Mouse (Mus musculus) liver, embryonic 16.5 days (tissue): ENCODE data around the gene Elmsan1. TPM values are rescaled to one million over a fixed set of nuclear protein-coding genes. Genes with fewer than 3 reads are reported as not detected.
A peak's percentile ranks its signal among the peaks of the same experiment; 100 is the strongest.

Source experiments
- ATAC-seq: fragments of 200-750 bp; cut with Nextera tagmentation; 2 replicates; pipeline ENCODE4 v1.8.0; 2017; ENCODE audit warnings: low read depth, mild to moderate bottlenecking, moderate number of reproducible peaks, moderate library complexity
- H3K27ac ChIP-seq: fragments of 300-500 bp; sonication (generic); 2 replicates; pipeline ENCODE4 v1.5.1; 2014; ENCODE audit warnings: mild to moderate bottlenecking, low read length
- H3K27me3 ChIP-seq: fragments of 300-500 bp; sonication (generic); 2 replicates; pipeline ENCODE4 v1.6.1; 2014; ENCODE audit warnings: low read depth, low read length, mixed read lengths; ENCODE audit not compliant: control insufficient read depth, insufficient read depth
- H3K36me3 ChIP-seq: fragments of 300-500 bp; sonication (generic); 2 replicates; pipeline ENCODE4 v1.6.1; 2014; ENCODE audit warnings: mild to moderate bottlenecking; ENCODE audit not compliant: control insufficient read depth, insufficient read depth
- H3K4me1 ChIP-seq: fragments of 300-500 bp; sonication (generic); 2 replicates; pipeline ENCODE4 v1.6.1; 2014; ENCODE audit warnings: low read depth, low read length, mixed read lengths; ENCODE audit not compliant: control insufficient read depth
- H3K4me2 ChIP-seq: fragments of 300-500 bp; sonication (generic); 2 replicates; pipeline ENCODE4 v1.6.1; 2014; ENCODE audit warnings: low read depth, low read length, mixed read lengths
- H3K4me3 ChIP-seq: fragments of 300-500 bp; sonication (generic); 2 replicates; pipeline ENCODE4 v1.5.1; 2014; ENCODE audit warnings: low read depth, mild to moderate bottlenecking, low read length
- H3K9ac ChIP-seq: fragments of 300-500 bp; sonication (generic); 2 replicates; pipeline ENCODE4 v1.6.1; 2014; ENCODE audit warnings: low read depth, low read length
- H3K9me3 ChIP-seq: fragments of 300-500 bp; sonication (generic); replicated peaks from 2 replicates; pipeline ENCODE4 v1.6.1; 2016; ENCODE audit warnings: low read length; ENCODE audit not compliant: control insufficient read depth
- WGBS: fragments of 180-500 bp; shearing (Covaris S2); extraction: QIAGEN DNeasy Blood & Tissue Kit; methylation state at CpG from one replicate; pipeline ENCODE4 v1.1.7; 2014; ENCODE audit not compliant: insufficient replicate concordance; 5-methylcytosine and 5-hydroxymethylcytosine counted together
- polyA plus RNA-seq: library from polyadenylated mRNA; unstranded; fragments of >200 nt; fragmentation: Nextera tagmentation; extraction: Ambion mirVana; gene quantifications from 2 replicates; pipeline ENCODE4 v1.2.1, GENCODE M21; 2015

Elmsan1 gene
- polyA plus RNA-seq, 1 experiment from 2014 or later, result 7.8 TPM

DNA sequence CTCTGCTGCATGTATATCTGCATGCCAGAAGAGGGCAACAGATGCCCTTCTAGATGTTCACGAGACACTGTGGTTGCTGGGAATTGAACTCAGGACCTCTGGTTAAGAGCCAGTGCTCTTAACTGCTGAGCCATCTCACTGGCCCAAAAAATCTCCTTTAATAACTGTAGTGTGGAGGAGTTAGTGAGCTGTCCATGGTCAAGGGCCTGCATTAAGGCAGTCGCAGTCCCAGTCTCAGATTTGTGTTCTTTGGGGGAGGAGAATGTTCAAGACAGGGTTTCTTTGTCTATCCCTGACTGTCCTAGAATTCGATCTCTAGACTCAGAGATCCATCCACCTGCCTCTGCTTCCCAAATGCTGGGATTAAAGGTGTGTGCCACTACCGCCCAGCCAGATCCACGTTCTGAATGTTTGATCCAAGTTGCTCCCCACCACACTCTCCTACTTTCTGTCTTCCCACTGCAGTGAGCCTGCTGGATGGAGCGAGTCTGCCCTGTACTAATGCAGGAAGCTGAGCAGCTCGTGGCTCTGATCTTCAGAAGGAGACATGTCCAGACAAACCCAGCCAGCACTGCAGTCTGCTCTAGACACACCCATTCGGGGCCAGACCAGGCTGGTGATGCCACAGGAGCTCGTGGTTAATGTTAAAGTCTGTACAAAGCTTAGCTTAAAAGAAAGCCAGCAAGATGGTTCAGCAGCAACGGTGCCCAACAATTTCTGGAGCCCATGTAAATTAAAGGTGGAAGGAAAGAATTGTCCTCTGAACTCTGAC is 17.5 kb upstream of the Elmsan1 start:
- Histone ChIP-seq H3K4me2 (no peak overlapping the region), H3K4me3 (no peak overlapping the region), H3K4me1 (peaks cover 12% of the 10 kb centered on the region), H3K27ac (no peak overlapping the region), H3K9ac (no peak overlapping the region), H3K36me3 (no peaks in the 10 kb centered on the region), H3K9me3 (no peaks in the 10 kb centered on the region), H3K27me3 (no peaks in the 10 kb centered on the region)
- no peak for ATAC-seq
- 60% methylated on average over 10 of the region's 10 CpGs for WGBS

DNA sequence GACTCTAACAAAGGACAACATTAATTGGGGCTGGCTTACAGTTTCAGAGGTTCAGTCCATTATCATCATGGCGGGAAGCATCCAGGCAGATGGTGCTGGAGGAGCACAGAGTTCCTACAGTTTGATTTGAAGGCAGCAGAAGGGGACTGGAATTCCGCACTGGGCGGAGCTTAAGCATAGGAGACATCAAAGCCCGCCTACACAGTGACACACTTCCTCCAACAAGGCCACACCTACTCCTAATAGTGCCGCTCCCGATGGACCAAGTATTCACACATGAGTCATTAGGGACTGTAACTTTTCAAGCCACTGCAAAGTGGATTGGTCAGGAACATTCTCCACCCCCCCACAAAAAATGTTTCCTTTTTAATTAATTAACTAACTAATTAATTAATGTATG is 16.9 kb upstream of the Elmsan1 start:
- H3K9me3 ChIP-seq, result no peaks in the 10 kb centered on the region
- no peak overlapping the region for H3K9ac ChIP-seq
- WGBS, result 82% methylated on average over 6 of the region's 6 CpGs
- no peaks in the 10 kb centered on the region for H3K36me3 ChIP-seq
- H3K27ac ChIP-seq, result no peak overlapping the region
- H3K4me1 ChIP-seq, result peaks cover 12% of the 10 kb centered on the region
- no peaks in the 10 kb centered on the region for H3K27me3 ChIP-seq
- H3K4me3 ChIP-seq, result no peak overlapping the region
- no peak overlapping the region for H3K4me2 ChIP-seq
- no peak for ATAC-seq

- ATAC-seq, result 0 out of 2 replicates have a peak, but pooled peaks have one; percentile 21
- Histone ChIP-seq H3K27ac (no peak overlapping the region), H3K9me3 (no peaks in the 10 kb centered on the region), H3K9ac (no peak overlapping the region), H3K36me3 (no peaks in the 10 kb centered on the region), H3K4me3 (no peak overlapping the region), H3K27me3 (no peaks in the 10 kb centered on the region), H3K4me2 (no peak overlapping the region), H3K4me1 (peaks cover 12% of the 10 kb centered on the region)
- 42% methylated on average over 8 of the region's 8 CpGs for whole genome bisulfite sequencing
These were observed 14.9 kb upstream of the Elmsan1 start for GRCm38 (mm10) chr12:84233488-84234100.

DNA sequence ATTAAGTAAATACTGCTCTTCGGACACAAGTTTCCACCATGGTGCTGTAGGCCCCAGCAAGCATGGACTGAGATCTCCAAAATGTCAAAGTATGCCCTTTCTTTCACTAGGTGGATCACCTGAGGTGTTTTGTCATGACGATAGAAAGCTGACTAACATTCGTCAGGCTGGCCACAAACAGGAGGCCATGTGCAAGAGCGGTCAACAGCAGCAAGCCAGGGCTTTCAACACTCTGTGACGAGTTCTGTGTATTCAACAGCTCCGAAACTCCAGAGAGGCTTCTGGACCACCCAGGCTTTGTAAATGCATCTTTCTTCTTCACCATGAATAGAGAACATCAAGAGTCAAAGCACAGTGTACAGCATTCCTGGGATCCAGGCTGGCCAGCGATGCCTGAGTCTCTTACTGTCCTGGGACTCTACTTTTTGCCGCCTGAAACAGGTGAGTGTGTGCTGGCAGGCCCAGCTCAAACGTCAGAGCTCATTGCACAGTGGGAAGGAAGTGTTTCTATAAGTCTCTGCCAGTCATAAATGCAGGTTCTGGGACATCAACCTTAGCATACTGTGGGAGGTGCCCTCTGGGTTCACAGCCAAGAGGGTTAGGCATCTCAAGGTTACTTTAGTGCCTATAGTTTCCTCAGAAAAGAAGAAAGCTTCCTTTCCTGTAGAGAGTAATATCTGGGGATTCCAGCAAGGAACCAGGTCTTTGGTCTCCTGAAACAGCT is 7.6 kb upstream of the Elmsan1 start:
- 65% methylated on average over 9 of the region's 9 CpGs for WGBS
- no peak overlapping the region for H3K4me2 ChIP-seq
- H3K9me3 ChIP-seq, result 0 out of 2 replicates have a peak, but pooled peaks cover 3% of the 10 kb centered on the region
- no peaks in the 10 kb centered on the region for H3K36me3 ChIP-seq
- ATAC-seq, result no peak
- no peak overlapping the region for H3K27ac ChIP-seq
- H3K4me1 ChIP-seq, result peaks cover 20% of the 10 kb centered on the region
- H3K4me3 ChIP-seq, result no peak overlapping the region
- no peak overlapping the region for H3K9ac ChIP-seq
- H3K27me3 ChIP-seq, result no peaks in the 10 kb centered on the region

DNA sequence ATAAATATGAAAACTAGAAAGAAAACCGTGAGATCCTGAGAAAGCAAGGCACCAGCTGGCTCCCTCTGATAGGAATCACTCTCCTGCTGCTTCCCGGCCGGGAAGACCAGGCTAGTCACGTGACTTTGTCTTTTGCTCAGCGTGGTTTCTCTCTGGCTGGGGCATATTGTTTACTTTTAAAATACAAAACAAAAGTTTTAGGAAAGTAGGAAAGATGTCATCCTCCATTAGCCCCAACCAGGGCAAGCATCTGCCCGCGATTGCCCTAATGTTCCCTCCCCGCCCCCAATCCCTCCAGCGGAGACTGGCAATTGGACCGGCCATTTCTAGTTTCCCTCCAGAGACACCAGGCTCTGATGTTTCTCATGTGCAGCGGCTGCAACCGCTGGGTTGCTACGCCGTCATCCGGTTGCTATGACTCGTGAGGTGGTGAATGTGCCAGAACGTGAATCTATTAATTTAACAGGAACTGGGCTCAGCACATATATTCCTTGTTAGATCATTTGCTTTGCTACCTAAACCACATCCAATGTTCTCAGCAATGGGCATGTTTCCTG is 3.8 kb upstream of the Elmsan1 start:
- H3K4me3 ChIP-seq, result peak overlapping the region; percentile 55
- WGBS, result 4% methylated on average over 17 of the region's 17 CpGs
- peak overlapping the region; percentile 70 for H3K4me2 ChIP-seq
- H3K36me3 ChIP-seq, result no peaks in the 10 kb centered on the region
- no peak for ATAC-seq
- peak overlapping the region; percentile 18; the same call in 1 of the 2 replicates for H3K27ac ChIP-seq
- 0 out of 2 replicates have a peak, but pooled peaks cover 3% of the 10 kb centered on the region for H3K9me3 ChIP-seq
- peak overlapping the region; percentile 53 for H3K9ac ChIP-seq
- H3K4me1 ChIP-seq, result peaks cover 39% of the 10 kb centered on the region
- H3K27me3 ChIP-seq, result no peaks in the 10 kb centered on the region

DNA sequence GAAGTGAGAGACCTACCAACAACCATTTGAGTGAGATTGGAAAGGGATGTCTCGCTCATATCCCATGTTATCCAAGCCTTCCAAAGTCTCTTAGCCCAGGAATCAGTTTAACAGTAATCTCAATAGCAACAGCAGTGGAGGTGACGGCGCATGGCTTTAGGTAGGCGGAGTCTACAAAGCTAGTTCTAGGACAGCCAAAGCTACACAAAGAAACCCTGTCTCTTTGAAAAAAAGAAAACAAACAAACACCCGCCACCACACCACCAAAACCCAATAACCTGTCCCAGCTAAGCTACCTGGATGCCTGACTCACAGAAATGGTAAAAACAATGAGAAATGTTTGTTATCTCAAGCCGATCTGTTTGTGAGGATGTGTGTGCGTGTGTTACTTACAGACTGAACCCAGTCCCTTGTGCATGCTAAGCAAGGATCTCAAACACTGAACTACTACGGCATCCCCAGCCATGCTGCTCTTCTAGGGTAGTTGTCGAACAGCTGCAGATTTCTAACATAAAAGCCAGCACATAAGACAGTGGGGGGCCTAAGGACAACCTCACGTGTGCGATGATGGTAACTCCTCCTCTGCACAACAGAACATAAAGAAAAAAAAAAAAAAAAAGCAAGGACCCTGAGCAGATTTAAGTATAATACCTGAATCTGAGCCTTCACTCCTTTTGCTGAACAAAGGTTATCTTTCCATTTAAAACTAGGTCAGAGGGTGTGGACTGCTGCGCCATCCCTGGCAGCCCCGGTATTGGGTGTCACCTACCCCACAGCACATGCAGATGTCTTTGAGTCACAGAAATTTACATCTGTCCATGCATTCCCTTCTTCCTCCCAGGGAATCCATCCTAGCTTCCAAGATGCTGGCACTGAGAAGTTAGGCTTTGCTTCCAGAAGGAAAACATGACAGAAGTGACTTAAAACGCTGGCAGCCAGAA is 2.5 kb upstream of the Elmsan1 start:
- Histone ChIP-seq H3K9ac (no peak overlapping the region), H3K36me3 (no peaks in the 10 kb centered on the region), H3K9me3 (no peaks in the 10 kb centered on the region), H3K4me2 (no peak overlapping the region), H3K27me3 (no peaks in the 10 kb centered on the region), H3K4me1 (peaks cover 49% of the 10 kb centered on the region), H3K4me3 (no peak overlapping the region), H3K27ac (no peak overlapping the region)
- no peak for ATAC-seq
- 71% methylated on average over 14 of the region's 14 CpGs for WGBS

- Histone ChIP-seq H3K9me3 (no peaks in the 10 kb centered on the region), H3K4me2 (no peak overlapping the region), H3K27ac (no peak overlapping the region), H3K4me1 (peaks cover 56% of the 10 kb centered on the region), H3K4me3 (no peak overlapping the region), H3K9ac (no peak overlapping the region), H3K27me3 (no peaks in the 10 kb centered on the region), H3K36me3 (no peaks in the 10 kb centered on the region; the same call in 1 of the 2 replicates)
- WGBS, result 74% methylated on average over 4 of the region's 4 CpGs
- ATAC-seq, result no peak
These were observed 1.8 kb upstream of the Elmsan1 start for GRCm38 (mm10) chr12:84220515-84220914.

DNA sequence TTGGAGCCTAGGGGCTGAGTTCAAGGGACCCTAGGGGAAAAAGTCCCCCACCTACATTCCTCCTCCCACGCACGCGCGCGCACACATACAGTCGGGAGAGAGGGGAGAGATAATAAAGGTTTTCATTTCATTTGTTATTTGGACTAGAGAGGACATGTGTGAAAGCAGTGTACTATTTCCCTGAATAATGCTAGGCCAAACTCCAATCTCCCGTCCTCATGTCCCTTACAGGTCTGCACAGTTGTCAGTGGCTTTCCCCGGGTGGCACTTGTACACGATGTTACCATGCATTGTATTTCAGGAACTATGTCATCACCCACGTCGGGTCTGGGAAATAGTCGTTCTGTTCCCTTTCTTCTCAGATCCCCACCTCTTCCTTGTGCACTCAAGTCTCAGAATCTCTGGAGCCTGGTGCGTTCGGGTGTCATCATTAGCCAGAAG is 460 bp upstream of the Elmsan1 start:
- Histone ChIP-seq H3K27ac (peak overlapping the region; percentile 91), H3K9me3 (no peaks in the 10 kb centered on the region), H3K4me3 (peak overlapping the region; percentile 88), H3K9ac (peak overlapping the region; percentile 98), H3K27me3 (no peaks in the 10 kb centered on the region), H3K4me2 (peak overlapping the region; percentile 85), H3K4me1 (peaks cover 69% of the 10 kb centered on the region), H3K36me3 (no peaks in the 10 kb centered on the region; the same call in 1 of the 2 replicates)
- peak; percentile 9; the same call in 1 of the 2 replicates for ATAC-seq
- WGBS, result 7% methylated on average over 14 of the region's 14 CpGs
